Mouse (Mus musculus) MEL (cell line): ENCODE results near the gene Nomo1. TPM values are rescaled to one million over a fixed set of nuclear protein-coding genes. Genes with fewer than 3 reads are reported as not detected.

ENCODE experiments used
- DNase-seq: peaks from one replicate; pipeline ENCODE4 v3.0.0; 2011; ENCODE audit warnings: low read depth, low spot score
- H3K27ac ChIP-seq: 2 replicates; pipeline ENCODE4 v1.5.1; 2012; ENCODE audit warnings: low read depth, mild to moderate bottlenecking, control low read depth, low read length, moderate library complexity; ENCODE audit not compliant: control insufficient read depth
- H3K27me3 ChIP-seq, 2 experiments: fragments of 150-350 bp in 1 of 2; sonication (generic) in 1 of 2; 2 replicates each; pipeline ENCODE4 v1.6.1; 2012; ENCODE audit warnings: low read length in 2 of 2, mild to moderate bottlenecking in 2 of 2, improper control_type of control experiment in 1 of 2, moderate library complexity in 1 of 2; ENCODE audit not compliant: insufficient read depth in 2 of 2, control insufficient read depth in 1 of 2
- H3K36me3 ChIP-seq, 2 experiments: 2 replicates each; pipeline ENCODE4 v1.6.1; 2012 to 2014; ENCODE audit warnings: low read length in 2 of 2, improper control_type of control experiment in 1 of 2, inconsistent platforms in 1 of 2, mild to moderate bottlenecking in 1 of 2; ENCODE audit not compliant: insufficient read depth in 2 of 2, control insufficient read depth in 1 of 2
- H3K4me1 ChIP-seq, 2 experiments: fragments of 150-350 bp in 1 of 2; sonication (generic) in 1 of 2; 2 replicates each; pipeline ENCODE4 v1.6.1; 2012; ENCODE audit warnings: low read length in 2 of 2, improper control_type of control experiment in 1 of 2, mild to moderate bottlenecking in 1 of 2; ENCODE audit not compliant: insufficient read depth in 2 of 2, control insufficient read depth in 1 of 2
- H3K4me3 ChIP-seq, 2 experiments: fragments of 150-350 bp in 1 of 2; sonication (generic) in 1 of 2; 2 replicates each; pipeline ENCODE4 v1.5.1; 2012; ENCODE audit warnings: low read depth in 2 of 2, low read length in 2 of 2, mild to moderate bottlenecking in 2 of 2, moderate library complexity in 2 of 2, control low read depth in 1 of 2, improper control_type of control experiment in 1 of 2; ENCODE audit not compliant: control insufficient read depth in 1 of 2, insufficient read depth in 1 of 2
- H3K79me2 ChIP-seq: 2 replicates; pipeline ENCODE4 v1.6.1; 2012; ENCODE audit warnings: mild to moderate bottlenecking, low read length, moderate library complexity; ENCODE audit not compliant: control insufficient read depth, poor library complexity, insufficient read depth
- H3K9ac ChIP-seq: 2 replicates; pipeline ENCODE4 v1.6.1; 2012; ENCODE audit warnings: low read depth, mild to moderate bottlenecking, control low read depth, low read length, moderate library complexity; ENCODE audit not compliant: control insufficient read depth, poor library complexity, severe bottlenecking
- H3K9me3 ChIP-seq: fragments of 150-350 bp; sonication (generic); replicated peaks from 2 replicates; pipeline ENCODE4 v1.6.1; 2012; ENCODE audit warnings: mild to moderate bottlenecking, low read length, improper control_type of control experiment, moderate library complexity; ENCODE audit not compliant: insufficient read depth
- BHLHE40 ChIP-seq: IDR thresholded peaks from 2 replicates; pipeline ENCODE4 v1.6.1; 2012; ENCODE audit warnings: low read depth, mild to moderate bottlenecking, inconsistent platforms, low read length, improper control_type of control experiment, borderline replicate concordance
- E2F4 ChIP-seq: IDR thresholded peaks from 2 replicates; pipeline ENCODE4 v1.6.1; 2011; ENCODE audit warnings: low read depth, low read length, improper control_type of control experiment, borderline replicate concordance
- ELF1 ChIP-seq: IDR thresholded peaks from 2 replicates; pipeline ENCODE4 v1.6.1; 2014; ENCODE audit warnings: low read depth, mild to moderate bottlenecking, inconsistent platforms, low read length, improper control_type of control experiment, moderate library complexity
- EP300 ChIP-seq, 2 experiments: IDR thresholded peaks; 2 replicates each; pipeline ENCODE4 v1.6.1; 2011; ENCODE audit warnings: improper control_type of control experiment in 2 of 2, low read length in 2 of 2, low read depth in 1 of 2, mild to moderate bottlenecking in 1 of 2
- GABPA ChIP-seq: IDR thresholded peaks from 2 replicates; pipeline ENCODE4 v1.6.1; 2012; ENCODE audit warnings: low read depth, mild to moderate bottlenecking, inconsistent platforms, low read length, improper control_type of control experiment, moderate library complexity
- GATA1 ChIP-seq: IDR thresholded peaks from 2 replicates; pipeline ENCODE4 v1.6.1; 2011; ENCODE audit warnings: low read depth, low read length, improper control_type of control experiment
- HCFC1 ChIP-seq: IDR thresholded peaks from 2 replicates; pipeline ENCODE4 v1.6.1; 2012; ENCODE audit warnings: low read depth, mild to moderate bottlenecking, inconsistent platforms, low read length, improper control_type of control experiment, moderate library complexity
- JUND ChIP-seq: IDR thresholded peaks from 2 replicates; pipeline ENCODE4 v1.6.1; 2011; ENCODE audit warnings: low read depth, mild to moderate bottlenecking, improper control_type of control experiment, low read length
- MAFK ChIP-seq: IDR thresholded peaks from 2 replicates; pipeline ENCODE4 v1.6.1; 2011; ENCODE audit warnings: low read depth, mild to moderate bottlenecking, low read length, improper control_type of control experiment, borderline replicate concordance
- MAZ ChIP-seq: IDR thresholded peaks from 2 replicates; pipeline ENCODE4 v1.6.1; 2012; ENCODE audit warnings: low read depth, mild to moderate bottlenecking, inconsistent platforms, low read length, improper control_type of control experiment
- MEF2A ChIP-seq: IDR thresholded peaks from 2 replicates; pipeline ENCODE4 v1.6.1; 2014; ENCODE audit warnings: low read depth, mild to moderate bottlenecking, inconsistent platforms, low read length, improper control_type of control experiment; ENCODE audit not compliant: poor library complexity, insufficient replicate concordance, severe bottlenecking; ENCODE audit errors: extremely low read depth
- MYC ChIP-seq: IDR thresholded peaks from 2 replicates; pipeline ENCODE4 v1.6.1; 2011; ENCODE audit warnings: low read depth, mild to moderate bottlenecking, low read length, improper control_type of control experiment, moderate library complexity
- NELFE ChIP-seq: IDR thresholded peaks from 2 replicates; pipeline ENCODE4 v1.6.1; 2011; ENCODE audit warnings: low read depth, low read length, improper control_type of control experiment
- NRF1 ChIP-seq: IDR thresholded peaks from 2 replicates; pipeline ENCODE4 v1.6.1; 2014; ENCODE audit warnings: low read depth, mild to moderate bottlenecking, inconsistent platforms, low read length, improper control_type of control experiment, moderate library complexity; ENCODE audit not compliant: poor library complexity, insufficient read depth, severe bottlenecking
- POLR2A ChIP-seq, 2 experiments: IDR thresholded peaks; 2 replicates each; pipeline ENCODE4 v1.6.1; 2011 to 2012; ENCODE audit warnings: low read length in 2 of 2, mild to moderate bottlenecking in 2 of 2, control low read depth in 1 of 2, improper control_type of control experiment in 1 of 2, low read depth in 1 of 2, moderate library complexity in 1 of 2; ENCODE audit not compliant: control insufficient read depth in 1 of 2, insufficient read depth in 1 of 2, poor library complexity in 1 of 2
- POLR2AphosphoS5 ChIP-seq: IDR thresholded peaks from 2 replicates; pipeline ENCODE4 v1.6.1; 2012; ENCODE audit warnings: low read depth, borderline replicate concordance, mild to moderate bottlenecking, inconsistent platforms, low read length, moderate library complexity, mixed read lengths
- RAD21 ChIP-seq: IDR thresholded peaks from 2 replicates; pipeline ENCODE4 v1.6.1; 2011; ENCODE audit warnings: mild to moderate bottlenecking, low read depth, low read length, improper control_type of control experiment
- RCOR1 ChIP-seq: IDR thresholded peaks from 2 replicates; pipeline ENCODE4 v1.6.1; 2012; ENCODE audit warnings: low read depth, mild to moderate bottlenecking, inconsistent platforms, low read length, improper control_type of control experiment
- SIN3A ChIP-seq: IDR thresholded peaks from 2 replicates; pipeline ENCODE4 v1.6.1; 2012; ENCODE audit warnings: low read length, improper control_type of control experiment, inconsistent platforms
- SMC3 ChIP-seq: IDR thresholded peaks from 2 replicates; pipeline ENCODE4 v1.6.1; 2011; ENCODE audit warnings: low read depth, low read length, improper control_type of control experiment
- USF2 ChIP-seq, 2 experiments: IDR thresholded peaks; 2 replicates each; pipeline ENCODE4 v1.6.1; 2011 to 2012; ENCODE audit warnings: improper control_type of control experiment in 2 of 2, low read length in 2 of 2, borderline replicate concordance in 1 of 2, inconsistent platforms in 1 of 2, low read depth in 1 of 2, mild to moderate bottlenecking in 1 of 2; ENCODE audit not compliant: insufficient read depth in 1 of 2
- ZC3H11A ChIP-seq: IDR thresholded peaks from 2 replicates; pipeline ENCODE4 v1.6.1; 2012; ENCODE audit warnings: low read depth, mild to moderate bottlenecking, inconsistent platforms, low read length, improper control_type of control experiment
- ZKSCAN1 ChIP-seq: IDR thresholded peaks from 2 replicates; pipeline ENCODE4 v1.6.1; 2012; ENCODE audit warnings: low read depth, mild to moderate bottlenecking, inconsistent platforms, low read length, improper control_type of control experiment, moderate library complexity
- ZNF384 ChIP-seq: IDR thresholded peaks from 2 replicates; pipeline ENCODE4 v1.6.1; 2012; ENCODE audit warnings: low read depth, mild to moderate bottlenecking, inconsistent platforms, low read length, improper control_type of control experiment
- polyA plus RNA-seq, 2 experiments: library from polyadenylated mRNA; stranded (reverse) in 1 of 2; unstranded in 1 of 2; fragments of >175 nt in 1 of 2; fragments of >200 nt in 1 of 2; gene quantifications; 2 replicates each; pipeline versions ENCODE4 v1.2.1 to v1.2.4; 2012; ENCODE audit warnings: low replicate concordance in 2 of 2, low read depth in 1 of 2; ENCODE audit not compliant: insufficient read length in 2 of 2, insufficient read depth in 1 of 2, missing spikeins in 1 of 2
- total RNA-seq: library from RNA; depleted of rRNA; stranded (reverse); fragments of 300-350 nt; gene quantifications from 2 replicates; pipeline ENCODE4 v1.2.3, GENCODE M21; 2012

Gene Nomo1
- total and polyA plus RNA-seq, 3 experiments, result 195 to 1,239 (median 197) TPM

DNA sequence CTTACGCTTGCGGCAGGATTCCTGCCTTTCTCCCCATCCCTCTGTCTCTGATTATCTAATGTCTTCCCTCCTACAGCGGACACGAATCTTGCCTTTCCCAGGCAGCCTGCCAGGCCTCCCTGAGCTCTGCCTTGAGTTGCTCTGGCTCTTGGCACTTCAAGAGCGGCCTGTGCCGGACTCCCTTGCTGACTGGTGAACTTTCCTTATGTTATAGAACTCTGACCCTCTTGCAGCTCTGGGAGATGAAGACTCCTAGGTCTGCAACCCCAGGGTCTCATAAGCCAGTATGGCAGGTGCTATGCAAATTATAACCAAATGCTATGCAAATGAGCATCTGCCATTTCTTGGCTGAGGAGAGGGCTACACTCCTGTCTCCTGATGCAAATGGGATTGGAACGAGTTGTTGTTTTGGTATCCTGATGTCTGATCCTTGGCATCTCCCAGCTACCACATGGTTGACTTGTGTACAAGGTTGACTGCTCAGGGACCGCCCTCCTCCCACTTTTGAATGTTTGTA is 69.6 kb downstream of the Nomo1 start:
- DNase-seq, result no peak
- TF ChIP-seq MAZ (no peak), GABPA (no peak), NELFE (no peak), SIN3A (no peak), MEF2A (no peak), ELF1 (no peak), BHLHE40 (no peak), ZNF384 (no peak), POLR2AphosphoS5 (no peak), RCOR1 (no peak), JUND (no peak), POLR2A (IDR thresholded peaks at IDR 0.05; ENCODE audit: control insufficient read depth in 1 of 2, insufficient read depth in 1 of 2, low read depth in 1 of 2, low read length in 2 of 2, poor library complexity in 1 of 2) (no peak), E2F4 (no peak), MAFK (no peak), HCFC1 (no peak), NRF1 (no peak), USF2 (IDR thresholded peaks at IDR 0.05; ENCODE audit: borderline replicate concordance in 1 of 2, insufficient read depth in 1 of 2, low read depth in 1 of 2, low read length in 2 of 2) (no peak), ZC3H11A (no peak)
- TF ChIP-seq, all 39 proteins: peak for 0
- Histone ChIP-seq H3K9ac (no peak overlapping the region), H3K9me3 (no peaks in the 10 kb centered on the region), H3K36me3 (no peaks in the 10 kb centered on the region), H3K79me2 (no peaks in the 10 kb centered on the region), H3K4me1 (no peaks in the 10 kb centered on the region), H3K27me3 (no peaks in the 10 kb centered on the region), H3K4me3 (no peak overlapping the region), H3K27ac (no peak overlapping the region)

DNA sequence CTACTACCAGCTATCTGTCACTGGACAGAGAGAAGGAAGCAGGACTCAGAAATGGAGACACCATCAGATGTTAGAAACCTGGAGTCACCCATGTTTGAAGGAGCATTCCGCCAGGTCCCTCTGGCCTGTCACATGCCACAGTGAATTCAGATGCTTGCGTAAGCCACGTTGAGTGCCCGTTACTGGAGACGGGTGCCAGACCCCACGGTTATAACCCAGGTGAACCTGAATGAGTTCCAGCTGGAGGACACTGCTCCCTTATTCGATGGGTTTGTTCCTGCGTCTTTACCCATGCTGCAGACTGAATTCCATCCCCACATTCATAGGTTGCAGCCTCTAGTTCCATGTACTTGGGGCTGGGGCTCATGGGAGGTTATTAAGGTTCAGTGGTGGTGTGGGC is 70.3 kb downstream of the Nomo1 start:
- H3K27me3 ChIP-seq, result no peaks in the 10 kb centered on the region

More for the DNA sequence above, 70.3 kb downstream of the Nomo1 start:
- Histone ChIP-seq H3K36me3 (no peaks in the 10 kb centered on the region), H3K4me3 (no peak overlapping the region), H3K4me1 (no peaks in the 10 kb centered on the region), H3K27ac (no peak overlapping the region), H3K79me2 (no peaks in the 10 kb centered on the region), H3K9me3 (no peaks in the 10 kb centered on the region), H3K9ac (no peak overlapping the region)
- TF ChIP-seq SMC3 (no peak), RCOR1 (no peak), ZKSCAN1 (no peak), EP300 (IDR thresholded peaks at IDR 0.05; ENCODE audit: low read depth in 1 of 2, low read length in 2 of 2) (no peak), MYC (no peak), MAFK (no peak), GATA1 (no peak), NRF1 (no peak), RAD21 (no peak)
- no peak for DNase-seq
